Mouse (Mus musculus) frontal cortex, postnatal 36 days (tissue): Measurements from ENCODE around the gene Maml3.

Experiments
- DNase-seq, 2 experiments: peaks; one replicate each; pipeline ENCODE4 v3.0.0; 2022; ENCODE audit warnings: low spot score in 2 of 2

Gene Maml3

DNA sequence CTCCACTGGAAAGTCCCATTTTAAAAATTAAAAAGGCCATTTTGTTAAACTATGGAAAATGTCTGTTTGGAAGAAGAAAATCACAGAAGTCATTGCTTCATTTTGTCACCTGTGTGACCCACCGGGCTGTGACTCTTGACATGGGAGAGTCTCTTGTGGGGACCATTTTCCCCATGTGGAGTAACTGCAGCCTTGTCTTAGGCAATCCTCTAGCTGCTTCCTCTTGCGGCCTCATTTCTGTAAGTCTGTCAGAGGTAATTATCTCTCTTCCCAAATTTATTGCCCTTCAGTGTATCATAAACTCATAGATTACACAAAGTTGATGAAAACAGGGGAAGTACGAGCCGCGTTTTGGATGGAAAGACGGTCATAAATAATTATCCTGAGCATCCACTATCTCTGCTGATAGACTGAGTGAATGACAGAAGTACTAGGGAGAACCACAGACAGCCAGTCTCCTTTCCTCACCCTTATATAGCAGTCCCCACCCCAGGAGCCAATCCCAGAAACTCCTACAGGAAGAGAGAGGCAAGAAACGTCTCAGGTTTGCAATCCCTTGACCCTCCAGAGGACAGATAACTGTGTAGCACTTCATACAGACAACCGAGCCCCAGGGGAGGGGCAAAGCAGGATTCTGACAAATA, 14.5 kb downstream of the Maml3 start:
- DNase-seq, result no peak

DNA sequence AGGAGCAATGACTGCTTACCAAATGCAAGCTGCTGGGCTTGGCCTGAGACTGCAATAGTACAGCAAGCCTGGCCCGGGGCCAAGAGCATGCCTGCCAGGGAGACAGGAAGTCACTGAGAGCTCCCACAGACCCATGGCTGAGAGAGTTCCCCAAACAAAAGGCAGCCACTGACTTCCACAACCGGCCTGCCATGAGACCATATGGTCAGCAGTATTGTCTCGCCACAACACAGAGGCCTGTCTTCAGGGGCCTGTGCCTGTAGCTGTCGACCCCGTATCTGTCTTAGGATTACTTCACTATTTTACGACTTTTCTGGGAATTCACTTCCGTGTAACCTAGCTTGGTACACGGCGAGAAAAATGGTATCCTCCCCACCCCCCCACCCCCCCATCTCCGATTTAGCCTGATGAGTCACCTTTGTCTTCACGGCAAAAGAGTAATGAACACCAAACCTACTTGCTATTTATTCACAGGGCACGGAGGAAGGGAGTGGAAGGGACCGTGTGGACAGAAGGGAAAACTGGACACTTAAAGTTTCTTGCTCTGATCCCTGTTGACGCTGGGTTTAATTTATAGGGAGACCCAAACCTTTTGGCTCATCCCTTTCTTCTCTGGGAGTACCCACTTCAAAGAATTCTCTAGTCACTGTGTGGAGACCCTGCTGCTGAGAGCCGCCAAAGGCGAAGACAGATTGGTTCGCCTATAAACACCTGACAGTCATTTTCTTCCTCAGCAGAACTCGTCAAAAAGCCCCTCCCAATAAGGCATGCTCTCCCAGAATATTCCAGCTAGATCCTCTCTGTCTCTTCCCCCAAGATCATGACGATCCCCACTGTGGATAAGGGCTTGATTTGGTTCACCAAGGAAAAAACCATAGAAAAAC, 16.2 kb downstream of the Maml3 start:
- peak; percentile 68 to 70 for DNase-seq

DNA sequence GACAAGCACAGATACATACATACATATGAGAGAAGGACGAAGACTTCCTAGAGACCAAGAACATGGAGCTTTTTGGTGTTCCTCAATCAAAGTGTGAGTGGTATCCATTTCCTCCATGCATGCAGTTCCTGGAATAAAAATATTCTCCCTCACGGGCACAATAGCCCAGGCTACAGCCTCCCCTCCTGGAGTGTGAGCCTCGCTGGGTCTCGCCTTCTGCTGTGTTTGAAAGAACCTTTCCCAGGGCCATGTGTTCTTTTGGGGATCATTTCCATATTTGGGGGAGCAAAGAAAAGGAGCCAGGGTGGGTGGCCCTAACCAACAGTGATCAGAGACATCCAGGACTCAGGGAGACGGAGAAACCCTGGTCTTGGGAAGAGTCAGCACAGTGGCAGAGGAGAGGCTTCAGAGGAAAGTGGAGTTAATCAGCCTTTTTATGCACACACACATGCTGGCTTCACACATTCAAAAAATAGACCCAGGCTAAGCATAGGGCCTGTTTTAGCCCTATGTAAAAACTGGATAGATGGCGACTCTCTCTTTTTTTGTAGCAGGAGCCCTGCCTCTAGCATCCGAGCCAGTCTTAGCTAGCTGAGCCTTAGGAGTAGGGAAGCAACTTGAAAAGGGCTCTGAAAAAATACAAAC, 17.1 kb downstream of the Maml3 start:
- peak; percentile 6 to 38 for DNase-seq

DNA sequence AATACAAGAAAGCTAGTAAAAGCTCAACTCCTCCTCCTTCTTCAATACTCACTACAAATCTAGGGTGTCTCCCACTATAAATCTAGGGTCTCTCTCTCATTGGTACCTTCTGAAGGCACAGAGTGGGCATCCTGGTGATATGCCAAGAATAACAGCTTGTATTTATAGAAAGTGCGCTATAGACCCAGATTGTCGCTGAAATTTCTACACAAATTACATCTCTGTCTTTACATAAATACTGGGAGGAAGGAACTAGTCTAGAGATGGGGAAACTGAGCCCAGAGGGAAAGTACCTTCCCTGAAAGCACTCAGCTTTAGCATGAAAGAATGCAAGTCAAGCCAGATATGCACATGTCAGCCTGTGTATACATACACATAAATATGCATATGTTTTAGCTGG, 26.1 kb downstream of the Maml3 start:
- DNase-seq, result no peak

DNA sequence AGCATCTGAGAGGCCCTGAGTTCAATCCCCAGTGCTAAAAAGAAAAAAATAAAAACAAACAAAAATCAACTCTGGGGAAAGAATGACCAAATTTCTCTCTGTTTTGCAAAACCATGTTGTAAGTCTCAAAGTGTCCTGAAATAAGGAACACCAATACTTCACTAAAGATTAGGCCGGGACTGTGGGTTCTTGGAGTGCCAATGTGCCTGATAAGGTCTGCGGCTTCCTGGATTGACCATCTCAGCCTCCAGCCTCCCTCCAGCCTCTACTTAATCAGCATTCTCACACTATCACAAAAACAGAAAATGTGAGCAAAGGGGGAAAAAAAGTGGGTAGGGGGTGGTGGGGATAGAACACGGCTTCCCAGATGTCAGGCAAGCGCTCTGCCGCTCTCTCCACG, 30.9 kb downstream of the Maml3 start:
- no peak for DNase-seq

DNA sequence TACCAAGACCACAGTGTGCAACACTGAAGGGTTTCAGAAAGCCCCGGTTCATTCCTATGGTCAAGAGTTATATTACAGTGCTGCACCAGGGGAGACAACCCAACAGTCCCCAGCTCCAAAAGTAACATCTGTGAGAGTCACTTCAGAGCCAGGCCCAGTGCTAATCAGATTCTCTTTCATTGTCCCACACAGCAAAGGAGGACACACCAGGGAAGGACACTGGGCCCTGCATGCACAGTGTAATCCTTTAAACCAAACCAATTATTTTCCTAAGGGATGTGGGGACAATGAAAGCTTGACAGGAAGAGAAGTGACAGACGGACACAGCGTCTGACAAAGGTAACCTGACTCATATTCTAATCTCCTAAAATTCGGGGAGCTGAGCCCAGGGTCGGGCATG, 32.9 kb downstream of the Maml3 start:
- DNase-seq, result no peak

DNA sequence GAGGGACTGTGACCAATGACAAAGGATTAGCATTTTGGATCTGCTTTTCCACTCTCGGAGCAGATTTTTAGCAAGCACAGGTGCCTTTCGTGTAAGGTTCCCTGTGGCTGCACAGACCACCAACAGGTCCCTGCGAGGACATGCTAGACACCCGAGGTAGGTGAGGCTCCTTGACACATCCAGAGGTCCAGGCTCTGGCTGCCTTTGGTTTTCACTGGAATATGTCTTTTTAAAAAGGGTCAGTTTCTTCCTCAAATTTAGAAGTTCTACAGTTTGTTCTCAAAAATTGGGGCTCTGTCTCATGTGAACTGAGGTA, 34.8 kb downstream of the Maml3 start:
- no peak for DNase-seq

DNA sequence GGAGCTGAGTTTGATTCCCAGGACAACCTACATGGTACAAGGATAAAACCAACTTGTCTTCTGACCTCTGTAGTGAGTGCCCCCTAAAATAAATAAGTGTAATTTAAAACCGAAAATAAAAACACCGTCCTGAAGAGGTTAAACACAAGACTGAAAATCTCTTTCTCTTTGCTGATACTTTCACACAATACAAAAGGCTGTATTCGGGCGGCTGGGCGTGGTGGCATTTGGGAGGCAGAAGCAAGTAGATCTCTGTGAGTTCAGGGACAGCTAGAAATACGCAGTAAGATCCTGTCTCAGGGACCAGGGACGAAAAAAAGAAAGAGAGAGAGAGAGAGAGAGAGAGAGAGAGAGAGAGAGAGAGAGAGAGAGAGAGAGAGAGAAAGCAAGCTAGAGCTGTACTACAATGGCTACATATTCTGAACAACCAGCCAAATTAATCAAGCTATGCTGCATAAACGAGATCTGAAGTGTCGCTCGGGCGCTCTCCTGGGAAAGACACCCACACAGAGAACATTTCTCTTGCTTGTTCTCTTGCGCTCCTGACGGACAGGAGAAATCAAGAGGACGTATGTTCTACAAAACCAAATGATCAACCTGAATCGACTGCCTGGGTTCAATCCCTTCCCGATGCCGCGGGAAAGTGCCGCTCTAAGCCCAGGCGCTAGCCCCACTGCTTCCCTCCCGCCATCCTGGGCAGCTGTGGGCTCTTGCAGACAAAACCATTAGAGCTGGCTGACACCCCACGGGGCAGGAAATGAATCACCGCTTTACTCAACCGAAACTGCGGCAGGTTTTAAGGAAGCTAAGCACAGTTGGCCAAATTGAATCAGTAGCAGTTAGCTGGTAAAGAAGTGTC, 35.3 kb downstream of the Maml3 start:
- peak; percentile 63 to 65 for DNase-seq

DNA sequence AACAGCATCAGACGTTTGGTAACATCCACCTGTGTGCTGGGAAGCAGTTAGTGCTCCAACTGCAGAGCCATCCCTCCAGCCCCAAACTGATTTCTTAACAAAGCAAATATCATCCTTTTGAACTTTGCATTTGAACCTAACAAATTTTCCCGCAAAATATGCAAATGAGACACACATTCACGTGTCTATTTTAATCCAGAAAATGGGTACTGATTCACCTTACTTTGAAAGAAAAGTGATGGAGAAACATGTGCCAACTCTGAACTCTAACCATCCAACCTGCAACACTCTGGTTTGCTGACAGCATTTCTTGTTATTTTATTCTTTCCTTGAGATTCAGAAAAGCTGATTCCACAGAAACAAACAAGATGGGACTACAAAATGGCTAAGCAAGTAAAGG, 36.0 kb downstream of the Maml3 start:
- no peak for DNase-seq

DNA sequence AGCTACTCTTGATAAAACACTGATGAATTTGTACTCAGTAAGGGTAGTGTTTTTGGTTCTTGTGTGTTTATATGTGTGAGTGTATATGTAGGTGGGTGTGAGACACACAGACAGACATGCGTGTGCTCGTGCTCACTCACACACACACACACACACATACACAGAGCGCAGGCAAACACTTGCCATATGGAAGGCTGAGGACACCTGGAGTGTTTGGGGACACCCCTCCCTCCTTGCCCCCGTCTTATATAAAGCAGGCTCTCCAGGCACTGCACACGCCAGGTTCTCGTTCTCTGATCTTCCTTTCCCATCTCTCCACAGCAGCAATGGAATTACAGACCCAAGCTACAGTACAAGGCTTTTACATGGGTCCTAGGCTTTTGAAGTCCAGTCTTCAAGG, 37.7 kb downstream of the Maml3 start:
- DNase-seq, result no peak

DNA sequence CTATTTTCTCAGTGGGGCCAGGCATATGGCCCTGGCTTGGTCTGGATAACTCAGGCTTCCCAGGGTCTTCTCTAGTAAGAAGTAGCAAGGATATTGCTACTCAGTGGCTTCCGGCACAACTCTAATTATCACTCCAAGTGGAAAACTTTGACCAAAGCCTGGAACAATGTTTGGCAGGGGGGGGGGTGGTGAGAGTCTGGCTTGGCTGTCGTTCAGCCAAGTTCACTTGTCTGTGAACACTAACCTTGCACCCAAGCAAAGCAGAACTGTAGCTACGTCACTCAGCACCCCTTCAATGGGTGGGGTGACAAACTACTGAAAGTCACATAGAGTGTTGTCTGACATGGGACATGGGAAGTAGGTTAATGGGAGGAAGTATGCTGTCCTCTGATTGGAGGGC, 38.7 kb downstream of the Maml3 start:
- no peak for DNase-seq

DNA sequence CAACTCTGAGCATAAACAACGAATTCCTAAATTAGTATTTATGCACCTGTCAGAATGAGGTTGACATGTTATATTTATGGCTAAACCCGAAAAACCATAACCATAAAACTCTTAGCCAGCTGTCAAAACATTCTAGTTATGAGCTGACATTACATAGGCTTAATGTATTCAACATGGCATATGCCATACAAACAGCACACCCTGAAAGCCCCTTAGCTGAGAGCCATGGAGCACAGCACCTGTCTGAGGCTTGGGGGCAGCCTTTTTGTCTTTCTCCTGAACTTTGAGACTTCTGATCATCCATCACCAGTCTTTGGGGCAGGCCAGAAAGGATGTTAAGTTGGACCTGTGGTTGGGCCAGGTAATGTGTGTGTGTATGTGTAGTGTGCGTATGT, 41.6 kb downstream of the Maml3 start:
- DNase-seq, result no peak

DNA sequence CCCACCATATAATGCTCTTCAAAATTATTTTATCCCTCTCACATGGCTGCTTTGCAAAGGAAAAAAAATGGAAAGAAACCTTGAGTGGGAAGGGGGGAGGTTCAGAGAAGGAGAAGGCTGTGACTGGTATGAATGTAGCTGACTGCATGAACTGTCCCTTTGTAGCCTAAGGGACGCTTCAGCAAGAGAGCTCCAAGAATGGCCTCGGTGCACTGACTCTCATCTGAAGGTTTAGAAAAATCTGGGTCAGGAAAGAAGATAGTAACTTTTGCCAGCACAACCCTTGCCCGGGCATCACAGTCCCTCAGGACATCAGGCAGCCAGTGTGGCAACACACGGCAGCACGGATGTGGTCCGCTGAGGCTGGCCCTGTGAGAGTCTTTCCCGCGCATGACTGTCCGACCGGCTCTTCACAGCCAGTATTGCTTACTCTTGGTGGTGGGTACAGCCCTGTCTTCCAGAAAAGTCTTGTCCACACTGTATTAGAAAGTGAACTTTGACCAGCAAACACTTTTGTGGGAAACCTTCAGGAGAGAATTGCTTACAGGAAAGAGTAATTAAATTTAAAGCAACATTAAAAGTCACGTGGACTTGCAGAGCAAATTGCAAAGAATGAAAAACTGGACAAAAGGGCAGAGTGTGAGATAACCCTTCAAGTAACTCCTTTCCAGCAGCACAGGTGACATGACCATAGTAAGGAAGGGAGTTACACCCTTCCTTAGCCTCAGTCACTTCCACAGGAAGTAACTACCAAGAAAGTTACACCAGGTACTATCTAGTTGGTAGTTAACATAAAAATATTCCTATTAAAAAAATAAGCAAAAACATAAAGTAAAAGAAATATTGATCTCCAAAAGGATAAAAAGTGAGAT, 42.3 kb downstream of the Maml3 start:
- DNase-seq, result no peak

DNA sequence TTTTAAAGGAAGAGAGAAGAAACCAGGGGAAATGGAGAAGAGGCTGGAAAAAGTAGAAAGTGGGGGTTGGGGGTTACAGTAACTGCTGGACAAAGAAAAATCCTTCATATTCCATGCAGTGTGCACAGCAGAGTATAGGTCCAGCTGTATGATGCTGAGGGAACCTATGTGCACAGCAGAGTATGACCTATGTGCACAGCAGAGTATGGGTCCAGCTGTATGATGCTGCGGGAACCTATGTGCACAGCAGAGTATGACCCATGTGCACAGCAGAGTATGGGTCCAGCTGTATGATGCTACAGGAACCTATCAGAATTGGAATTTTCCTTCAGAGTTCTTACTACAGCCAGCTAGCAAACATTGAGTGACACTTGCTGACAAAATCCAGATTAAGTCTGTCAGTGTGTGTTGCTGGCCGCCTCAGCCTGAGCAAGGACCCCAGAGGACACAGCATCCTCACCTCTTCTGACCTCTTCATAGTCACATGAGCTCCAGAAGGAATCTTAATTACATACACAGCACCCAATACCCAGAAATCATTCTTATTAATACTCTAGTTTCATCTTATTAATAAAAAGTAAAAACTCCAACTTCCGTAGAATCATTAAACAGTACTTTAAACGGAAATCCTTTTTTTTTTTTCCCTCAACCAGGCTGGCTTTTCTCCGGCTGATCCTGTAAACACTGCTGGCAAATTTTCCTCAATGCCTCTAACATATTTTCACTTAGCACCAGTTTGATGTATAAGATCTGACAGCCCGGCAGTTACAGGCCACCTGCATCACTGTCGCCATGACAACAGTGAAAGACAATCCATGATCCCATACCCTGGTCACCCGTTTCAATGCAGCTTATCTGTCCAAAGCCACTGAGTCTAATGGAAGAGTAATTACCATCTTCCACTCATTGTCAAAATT, 43.1 kb downstream of the Maml3 start:
- no peak for DNase-seq

DNA sequence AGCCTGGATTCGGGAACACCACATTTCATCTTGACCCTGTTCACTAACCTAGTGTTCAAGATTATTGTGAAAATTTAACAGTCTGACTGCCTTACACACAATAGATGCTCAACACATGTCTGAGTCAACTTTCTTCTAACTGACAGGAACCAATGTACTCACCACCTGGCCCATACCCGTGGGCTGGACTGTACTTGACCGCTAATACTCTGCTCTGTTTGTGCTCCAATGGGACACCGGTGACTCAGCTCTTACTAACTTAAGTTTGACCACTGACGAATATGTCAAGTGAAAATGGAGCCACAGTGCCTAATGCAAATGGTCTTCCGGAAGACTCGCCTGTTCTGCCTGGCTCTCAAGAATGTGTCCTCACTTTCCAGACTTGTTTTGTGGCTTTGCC, 44.0 kb downstream of the Maml3 start:
- no peak for DNase-seq

DNA sequence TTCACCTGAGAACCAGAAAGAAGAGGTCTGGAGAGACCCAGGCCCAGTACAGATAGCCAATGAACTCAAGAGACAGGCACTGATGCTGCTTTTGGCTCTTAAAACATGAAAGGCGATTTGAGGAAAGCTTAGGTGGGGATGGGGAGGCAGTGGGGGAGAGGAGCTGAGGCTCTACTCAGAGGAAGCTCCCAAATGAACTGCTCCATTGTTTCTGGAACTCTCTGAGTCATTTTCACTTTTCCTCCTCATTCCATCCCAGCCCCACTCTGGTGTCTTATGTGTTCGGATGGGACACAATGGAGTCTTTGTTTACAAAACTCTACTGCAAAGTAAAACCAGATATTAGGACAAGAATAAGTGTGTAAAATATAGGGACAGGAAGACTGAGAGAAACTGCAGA, 53.1 kb downstream of the Maml3 start:
- DNase-seq, result no peak

DNA sequence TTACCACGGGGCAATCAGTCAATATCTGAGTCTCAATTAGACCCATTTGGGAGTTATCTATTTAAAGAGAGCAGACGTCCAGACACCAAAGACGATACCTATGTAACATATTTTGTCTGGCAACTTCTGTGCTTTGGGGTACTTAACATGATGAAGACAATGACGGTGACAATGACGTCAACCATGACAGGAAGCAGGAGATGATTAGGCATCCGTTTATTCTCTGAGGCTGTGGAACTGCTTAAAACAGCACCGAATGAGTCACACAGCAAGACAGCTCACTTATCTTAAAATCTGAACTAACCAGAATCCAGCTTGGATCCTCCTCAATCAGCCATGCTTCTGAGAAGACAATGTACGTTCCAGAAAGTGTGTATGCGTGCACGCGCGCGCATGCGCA, 56.8 kb downstream of the Maml3 start:
- DNase-seq, result peak; percentile 30 to 45

DNA sequence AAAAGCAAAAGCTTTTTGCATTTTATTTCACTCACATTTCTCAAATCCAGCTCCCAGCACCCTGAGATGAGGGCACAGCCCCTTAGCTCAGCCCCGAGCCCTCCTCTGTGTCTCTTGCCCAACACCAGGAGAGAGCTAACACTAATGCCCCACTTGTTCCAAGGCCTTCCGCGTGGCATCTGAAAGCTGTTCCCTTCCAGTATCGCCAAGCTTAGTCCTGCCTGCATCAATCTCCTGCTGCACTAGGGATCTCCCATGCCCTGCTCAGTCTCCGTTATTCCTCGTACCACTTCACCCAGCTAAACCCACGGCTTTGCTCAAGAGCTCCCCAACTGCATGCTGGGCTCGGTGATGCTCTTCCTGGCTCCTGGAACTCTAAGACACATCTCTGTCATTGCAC, 57.3 kb downstream of the Maml3 start:
- no peak for DNase-seq

DNA sequence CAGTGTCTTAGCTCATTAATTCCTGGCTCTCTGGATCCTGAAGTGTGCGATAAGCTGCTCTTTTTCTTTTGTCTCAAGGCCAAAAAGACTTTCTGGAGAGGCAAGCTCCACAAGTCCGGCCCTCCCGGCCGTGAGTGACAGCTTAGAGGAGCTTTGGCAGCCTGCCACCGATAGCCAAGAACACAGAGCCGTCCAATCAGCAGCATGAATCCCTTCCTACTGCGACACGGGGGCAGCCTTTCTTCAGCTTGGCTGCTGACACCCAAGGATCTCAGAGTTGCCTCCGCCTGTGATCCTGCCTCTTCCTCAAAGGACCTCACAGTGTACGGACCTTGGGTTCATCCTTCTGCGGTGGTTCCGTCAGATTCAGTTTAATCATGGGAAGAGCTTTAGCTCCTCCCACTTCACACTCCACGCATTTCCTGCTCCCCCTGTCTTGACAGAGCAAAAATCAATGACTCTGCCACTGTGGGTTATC, 57.9 kb downstream of the Maml3 start:
- peak; percentile 89 to 93 for DNase-seq
